Mouse (Mus musculus) forebrain, embryonic 10.5 days (tissue): ENCODE data around the gene Klk1b16. TPM values are rescaled to one million over a fixed set of nuclear protein-coding genes. Genes with fewer than 3 reads are reported as not detected.
"Not testable (repeated sequence)": the region's sequence is repeated elsewhere in the genome, so short reads cannot be mapped to it uniquely, and the experiment has no call there.

Experiments
- DNase-seq: peaks from one replicate; pipeline ENCODE4 v3.0.0-alpha.2; 2017; ENCODE audit warnings: low spot score; ENCODE audit errors: extremely low spot score
- H3K27ac ChIP-seq: fragments of 300-500 bp; sonication (generic); 2 replicates; pipeline ENCODE4 v1.5.1; 2016; ENCODE audit warnings: mild to moderate bottlenecking
- H3K27me3 ChIP-seq: fragments of 300-500 bp; sonication (generic); 2 replicates; pipeline ENCODE4 v1.6.1; 2016; ENCODE audit warnings: mild to moderate bottlenecking; ENCODE audit not compliant: poor library complexity, severe bottlenecking
- H3K36me3 ChIP-seq: fragments of 300-500 bp; sonication (generic); replicated peaks from 2 replicates; pipeline ENCODE4 v1.6.1; 2016; ENCODE audit warnings: mild to moderate bottlenecking, moderate library complexity
- H3K4me1 ChIP-seq: fragments of 300-500 bp; sonication (generic); 2 replicates; pipeline ENCODE4 v1.6.1; 2016
- H3K4me3 ChIP-seq: fragments of 300-500 bp; sonication (generic); 2 replicates; pipeline ENCODE4 v1.5.1; 2016; ENCODE audit warnings: mild to moderate bottlenecking, moderate library complexity
- H3K9me3 ChIP-seq: fragments of 300-500 bp; sonication (generic); 2 replicates; pipeline ENCODE4 v1.6.1; 2016; ENCODE audit warnings: mild to moderate bottlenecking, moderate library complexity
- WGBS: fragments of 180-500 bp; shearing (Covaris S2); methylation state at CpG from one replicate; pipeline ENCODE4 v1.1.7; 2016; 5-methylcytosine and 5-hydroxymethylcytosine counted together
- polyA plus RNA-seq: library from polyadenylated mRNA; unstranded; fragments of >200 nt; fragmentation: Nextera tagmentation; extraction: Ambion mirVana; gene quantifications from 2 replicates; pipeline ENCODE4 v1.2.1, GENCODE M21; 2016

Gene Klk1b16
- not detected in 2 replicates for polyA plus RNA-seq

GRCm38 (mm10) chr7:44136467-44136866 is at the start of gene Klk1b16:
Klk1b16 (plus strand) TSS chr7:44136767.
- Histone ChIP-seq H3K4me1 (no peaks in the 10 kb centered on the region), H3K27me3 (no peaks in the 10 kb centered on the region), H3K4me3 (no peak within 1 kb of the TSS), H3K27ac (no peak within 1 kb of the TSS), H3K9me3 (no peaks in the 10 kb centered on the region), H3K36me3 (no peaks in the 10 kb centered on the region)
- no peak for DNase-seq
- WGBS: 91% methylated on average over 3 of the region's 3 CpGs

GRCm38 (mm10) chr7:44096111-44096510 is 40.5 kb upstream of the Klk1b16 start:
- no peak for DNase-seq
- WGBS: 91% methylated on average over 1 of the region's 1 CpGs
- Histone ChIP-seq H3K4me3 (no peak overlapping the region), H3K36me3 (no peaks in the 10 kb centered on the region), H3K4me1 (no peaks in the 10 kb centered on the region), H3K27ac (no peak overlapping the region), H3K9me3 (no peaks in the 10 kb centered on the region; the same call in 1 of the 2 replicates), H3K27me3 (no peaks in the 10 kb centered on the region)

DNA sequence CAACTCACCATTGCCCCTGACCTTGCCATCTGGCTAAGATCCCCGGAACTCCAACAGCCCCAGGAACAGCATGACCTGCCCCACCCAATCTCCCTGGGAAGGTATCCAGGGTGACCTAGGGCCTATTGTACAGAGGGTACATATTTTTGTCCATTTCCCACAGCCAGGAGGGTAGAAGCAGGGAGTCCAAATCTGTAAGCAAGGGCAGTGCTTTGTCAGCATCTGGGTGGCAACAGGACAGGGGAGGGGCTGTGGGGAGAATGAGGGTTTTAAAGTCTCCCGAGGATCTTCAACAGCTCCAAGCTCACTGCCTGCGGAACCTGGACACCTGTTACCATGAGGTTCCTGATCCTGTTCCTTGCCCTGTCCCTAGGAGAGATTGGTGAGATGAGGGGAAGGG is 34.5 kb upstream of the Klk1b16 start, which contains the start of gene Klk1b21:
Gene Klk1b21 (plus strand): TSS at position 301 of the 400 bp plus-strand sequence.
- not testable (repeated sequence) for H3K4me1 ChIP-seq, H3K9me3 ChIP-seq, H3K4me3 ChIP-seq, DNase-seq, H3K27me3 ChIP-seq, H3K27ac ChIP-seq, H3K36me3 ChIP-seq
- 76% methylated on average over 3 of the region's 3 CpGs for WGBS

GRCm38 (mm10) chr7:44112373-44112772 is 24.2 kb upstream of the Klk1b16 start, which contains the start of gene Klk1b22:
Klk1b22 (plus strand) TSS chr7:44112673.
- Histone ChIP-seq H3K4me3 (no peak within 1 kb of the TSS), H3K27me3 (no peaks in the 10 kb centered on the region), H3K4me1 (no peaks in the 10 kb centered on the region), H3K27ac (no peak within 1 kb of the TSS), H3K36me3 (no peaks in the 10 kb centered on the region), H3K9me3 (no peaks in the 10 kb centered on the region)
- WGBS: 62% methylated on average over 4 of the region's 4 CpGs
- DNase-seq: no peak

GRCm38 (mm10) chr7:44123445-44123844 is 13.1 kb upstream of the Klk1b16 start:
- Histone ChIP-seq H3K36me3 (no peaks in the 10 kb centered on the region), H3K27me3 (no peaks in the 10 kb centered on the region), H3K9me3 (no peaks in the 10 kb centered on the region), H3K4me3 (no peak overlapping the region), H3K27ac (no peak overlapping the region), H3K4me1 (no peaks in the 10 kb centered on the region)
- 91% methylated on average over 6 of the region's 6 CpGs for WGBS
- no peak for DNase-seq

DNA sequence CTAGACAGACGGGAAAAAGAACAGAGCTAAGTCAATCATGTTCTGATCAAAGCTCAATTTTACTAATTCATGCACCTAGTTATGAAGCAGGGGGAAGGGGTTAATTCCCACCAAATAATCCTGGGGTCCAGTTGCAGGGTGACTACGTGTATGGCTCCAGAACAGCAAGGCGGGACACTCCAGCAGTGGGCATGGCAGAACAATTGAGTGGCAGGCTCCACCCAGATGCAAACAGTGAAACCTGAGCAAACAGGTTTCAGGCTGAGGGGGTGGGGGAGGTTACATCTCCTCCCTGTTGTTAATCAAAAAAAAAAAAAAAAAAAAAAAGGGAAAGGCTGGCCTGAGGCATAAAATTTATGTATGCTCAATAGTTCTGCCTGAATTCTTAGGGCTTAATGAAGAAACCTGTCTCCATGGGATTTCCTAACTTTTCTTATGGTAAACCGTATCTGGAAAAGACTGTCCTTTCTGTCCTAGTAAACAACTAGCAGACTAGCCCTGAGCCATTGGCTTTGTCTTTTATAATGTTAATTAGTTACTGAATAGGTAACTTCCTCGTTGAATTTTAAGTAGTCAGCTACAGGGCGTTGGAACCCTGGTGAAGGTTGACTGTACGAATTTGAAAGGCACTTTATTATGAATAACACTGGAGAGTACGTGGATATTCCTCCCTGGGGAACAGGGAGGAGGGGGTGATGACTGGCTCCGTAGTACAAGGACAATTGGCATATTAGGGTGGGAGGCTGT is 42.9 kb downstream of the Klk1b16 start:
- H3K36me3 ChIP-seq: no peaks in the 10 kb centered on the region
- no peaks in the 10 kb centered on the region for H3K27me3 ChIP-seq
- H3K27ac ChIP-seq: no peak overlapping the region
- no peak overlapping the region for H3K4me3 ChIP-seq
- no peak for DNase-seq
- H3K9me3 ChIP-seq: no peaks in the 10 kb centered on the region
- H3K4me1 ChIP-seq: 0 out of 2 replicates have a peak, but pooled peaks cover 3% of the 10 kb centered on the region
- 73% methylated on average over 9 of the region's 9 CpGs for WGBS

GRCm38 (mm10) chr7:44186516-44186915 is 49.9 kb downstream of the Klk1b16 start:
- not testable (repeated sequence) for H3K27ac ChIP-seq, H3K9me3 ChIP-seq, H3K4me3 ChIP-seq, H3K27me3 ChIP-seq, H3K4me1 ChIP-seq, H3K36me3 ChIP-seq, DNase-seq
- WGBS: 77% methylated on average over 8 of the region's 8 CpGs

GRCm38 (mm10) chr7:44187936-44188335 is 51.4 kb downstream of the Klk1b16 start, which contains the start of gene Klk1b24:
Klk1b24 (plus strand) TSS chr7:44188236.
- not testable (repeated sequence) for H3K36me3 ChIP-seq, DNase-seq, H3K27me3 ChIP-seq, H3K4me1 ChIP-seq, H3K9me3 ChIP-seq, H3K4me3 ChIP-seq, H3K27ac ChIP-seq

Other genes starting within 250 kb of the Klk1b16 start
- gene Klk15, start 203.0 kb upstream of the Klk1b16 start, polyA plus RNA-seq: not detected in 2 replicates
- gene Klk1b8, start 186.1 kb upstream of the Klk1b16 start, polyA plus RNA-seq: not detected in 2 replicates
- not detected in 2 replicates for gene Klk1b1, start 170.0 kb upstream of the Klk1b16 start, polyA plus RNA-seq
- gene Klk1b9, start 160.7 kb upstream of the Klk1b16 start, polyA plus RNA-seq: not detected in 2 replicates
- not detected in 2 replicates for gene Klk1b11, start 140.9 kb upstream of the Klk1b16 start, polyA plus RNA-seq
- not detected in 2 replicates for gene Klk1b26, start 124.6 kb upstream of the Klk1b16 start, polyA plus RNA-seq
- gene Klk1b27, start 84.5 kb upstream of the Klk1b16 start, polyA plus RNA-seq: not detected in 2 replicates
- gene Klk1b21, start 34.4 kb upstream of the Klk1b16 start, polyA plus RNA-seq: not detected in 2 replicates
- not detected in 2 replicates for gene Klk1b22, start 24.1 kb upstream of the Klk1b16 start, polyA plus RNA-seq
- not detected in 2 replicates for gene Klk1b24, start 51.5 kb downstream of the Klk1b16 start, polyA plus RNA-seq
- gene Klk1b3, start 61.4 kb downstream of the Klk1b16 start, polyA plus RNA-seq: not detected in 2 replicates
- not detected in 2 replicates for gene Klk1b4, start 70.7 kb downstream of the Klk1b16 start, polyA plus RNA-seq
- gene Klk1b5, start 79.2 kb downstream of the Klk1b16 start, polyA plus RNA-seq: not detected in 2 replicates
- gene Klk1, start 88.6 kb downstream of the Klk1b16 start, polyA plus RNA-seq: not detected in 2 replicates
- not detected in 2 replicates for gene Gm36864, start 99.4 kb downstream of the Klk1b16 start, polyA plus RNA-seq
- 1.3 and 1.4 TPM in 2 replicates for gene 1700028J19Rik, start 109.9 kb downstream of the Klk1b16 start, polyA plus RNA-seq
- 197 and 209 TPM in 2 replicates for gene 2410002F23Rik, start 110.0 kb downstream of the Klk1b16 start, polyA plus RNA-seq
- 0.12 TPM in 1 of 2 replicates, not detected in the other for gene Acp4, start 120.6 kb downstream of the Klk1b16 start, polyA plus RNA-seq
- gene Gm15517, start 124.7 kb downstream of the Klk1b16 start, polyA plus RNA-seq: 1.2 TPM in 1 of 2 replicates, not detected in the other
- 2.5 and 2.9 TPM in 2 replicates for gene Clec11a, start 170.1 kb downstream of the Klk1b16 start, polyA plus RNA-seq
- 1.4 TPM in 2 replicates for gene Shank1, start 173.5 kb downstream of the Klk1b16 start, polyA plus RNA-seq
- gene Syt3, start 247.3 kb downstream of the Klk1b16 start, polyA plus RNA-seq: 3.2 and 4.1 TPM in 2 replicates
- 1.6 and 2.1 TPM in 2 replicates for gene 1700008O03Rik, start 249.1 kb downstream of the Klk1b16 start, polyA plus RNA-seq